Mouse (Mus musculus) embryonic facial prominence, embryonic 11.5 days (tissue): Measurements from ENCODE around the gene Ccl2. TPM values are rescaled to one million over a fixed set of nuclear protein-coding genes. Genes with fewer than 3 reads are reported as not detected.

Experiments used
- ATAC-seq: fragments of 200-750 bp; cut with Nextera tagmentation; replicated peaks from 2 replicates; pipeline ENCODE4 v1.8.0; 2017; ENCODE audit warnings: low read depth; ENCODE audit not compliant: insufficient number of reproducible peaks, low FRiP score, low TSS enrichment
- DNase-seq: peaks from one replicate; pipeline ENCODE4 v3.0.0-alpha.2; 2015; ENCODE audit warnings: low spot score
- H3K27ac ChIP-seq: fragments of 300-500 bp; sonication (generic); replicated peaks from 2 replicates; pipeline ENCODE4 v1.5.1; 2014; ENCODE audit warnings: mild to moderate bottlenecking, low read depth, low read length, control low read depth
- H3K27me3 ChIP-seq: fragments of 300-500 bp; sonication (generic); 2 replicates; pipeline ENCODE4 v1.6.1; 2014; ENCODE audit warnings: mild to moderate bottlenecking, low read length, moderate library complexity, mixed read lengths; ENCODE audit not compliant: control insufficient read depth, insufficient read depth
- H3K36me3 ChIP-seq: fragments of 300-500 bp; sonication (generic); replicated peaks from 2 replicates; pipeline ENCODE4 v1.6.1; 2014; ENCODE audit warnings: low read depth, mild to moderate bottlenecking, low read length, moderate library complexity, mixed read lengths; ENCODE audit not compliant: control insufficient read depth, insufficient read depth
- H3K4me1 ChIP-seq: fragments of 300-500 bp; sonication (generic); 2 replicates; pipeline ENCODE4 v1.6.1; 2014; ENCODE audit warnings: low read length, mixed read lengths; ENCODE audit not compliant: control insufficient read depth, insufficient read depth
- H3K4me2 ChIP-seq: fragments of 300-500 bp; sonication (generic); 2 replicates; pipeline ENCODE4 v1.6.1; 2014; ENCODE audit warnings: low read depth, mild to moderate bottlenecking, control low read depth, low read length, moderate library complexity
- H3K4me3 ChIP-seq: fragments of 300-500 bp; sonication (generic); 2 replicates; pipeline ENCODE4 v1.5.1; 2014; ENCODE audit warnings: low read depth, low read length, control low read depth
- H3K9ac ChIP-seq: fragments of 300-500 bp; sonication (generic); replicated peaks from 2 replicates; pipeline ENCODE4 v1.6.1; 2014; ENCODE audit warnings: mild to moderate bottlenecking, control low read depth, low read length
- H3K9me3 ChIP-seq: fragments of 300-500 bp; sonication (generic); replicated peaks from 2 replicates; pipeline ENCODE4 v1.6.1; 2016; ENCODE audit warnings: mild to moderate bottlenecking, low read length, inconsistent platforms, mixed read lengths; ENCODE audit not compliant: control insufficient read depth
- WGBS: fragments of 180-500 bp; shearing (Covaris S2); extraction: QIAGEN DNeasy Blood & Tissue Kit; methylation state at CpG from one replicate; pipeline ENCODE4 v1.1.7; 2014; 5-methylcytosine and 5-hydroxymethylcytosine counted together
- polyA plus RNA-seq: library from polyadenylated mRNA; unstranded; fragments of >200 nt; fragmentation: Nextera tagmentation; extraction: Ambion mirVana; gene quantifications from 2 replicates; pipeline ENCODE4 v1.2.1, GENCODE M21; 2014

Ccl2 gene
- polyA plus RNA-seq, 1 experiment from 2014 or later: 2.1 TPM

GRCm38 (mm10) chr11:82066953-82067571 is 31.7 kb downstream of the Ccl2 start:
- WGBS: 83% methylated on average over 7 of the region's 7 CpGs
- ATAC-seq: no peak
- no peak overlapping the region for H3K4me2 ChIP-seq

DNA sequence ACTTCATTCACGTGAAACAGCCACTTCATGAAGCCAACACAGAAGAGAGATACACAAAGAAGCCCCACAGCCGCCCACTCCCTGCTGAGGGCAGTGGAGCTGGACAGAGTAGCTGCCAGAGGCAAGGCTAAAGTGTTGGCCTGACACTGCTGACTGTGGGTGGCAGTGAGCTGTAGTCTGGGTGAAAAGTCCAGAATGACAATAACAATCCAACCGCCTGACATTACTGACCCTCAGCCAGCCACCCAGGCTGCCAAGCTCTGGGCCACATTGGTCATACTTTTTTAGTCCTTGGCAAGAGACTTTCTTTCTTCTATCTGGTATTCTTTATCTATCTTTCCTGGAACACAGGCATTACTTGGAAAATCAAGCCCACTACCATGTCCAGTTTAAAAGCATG is 35.7 kb downstream of the Ccl2 start:
- no peak overlapping the region for H3K27ac ChIP-seq
- no peaks in the 10 kb centered on the region for H3K36me3 ChIP-seq
- DNase-seq (no peak), ATAC-seq (no peak)
- H3K27me3 ChIP-seq: no peaks in the 10 kb centered on the region
- WGBS: 77% methylated on average over 3 of the region's 3 CpGs
- H3K4me2 ChIP-seq: no peak overlapping the region
- no peaks in the 10 kb centered on the region for H3K9me3 ChIP-seq
- H3K4me1 ChIP-seq: no peaks in the 10 kb centered on the region
- H3K9ac ChIP-seq: no peak overlapping the region
- H3K4me3 ChIP-seq: no peak overlapping the region

More at GRCm38 (mm10) chr11:82066953-82067571, 31.7 kb downstream of the Ccl2 start:
- H3K9ac ChIP-seq: no peak overlapping the region
- H3K9me3 ChIP-seq: no peaks in the 10 kb centered on the region
- H3K4me1 ChIP-seq: no peaks in the 10 kb centered on the region
- no peaks in the 10 kb centered on the region for H3K27me3 ChIP-seq
- no peak for DNase-seq
- no peak overlapping the region for H3K27ac ChIP-seq
- no peak overlapping the region for H3K4me3 ChIP-seq
- no peaks in the 10 kb centered on the region for H3K36me3 ChIP-seq

- Histone ChIP-seq H3K36me3 (no peaks in the 10 kb centered on the region), H3K4me3 (no peak overlapping the region), H3K4me2 (no peak overlapping the region), H3K27ac (no peak overlapping the region), H3K9me3 (no peaks in the 10 kb centered on the region), H3K4me1 (no peaks in the 10 kb centered on the region), H3K27me3 (no peaks in the 10 kb centered on the region), H3K9ac (no peak overlapping the region)
- no peak for DNase-seq
- 89% methylated on average over 1 of the region's 1 CpGs for WGBS
- ATAC-seq: no peak
Observed at GRCm38 (mm10) chr11:82072374-82072773, 37.0 kb downstream of the Ccl2 start.

DNA sequence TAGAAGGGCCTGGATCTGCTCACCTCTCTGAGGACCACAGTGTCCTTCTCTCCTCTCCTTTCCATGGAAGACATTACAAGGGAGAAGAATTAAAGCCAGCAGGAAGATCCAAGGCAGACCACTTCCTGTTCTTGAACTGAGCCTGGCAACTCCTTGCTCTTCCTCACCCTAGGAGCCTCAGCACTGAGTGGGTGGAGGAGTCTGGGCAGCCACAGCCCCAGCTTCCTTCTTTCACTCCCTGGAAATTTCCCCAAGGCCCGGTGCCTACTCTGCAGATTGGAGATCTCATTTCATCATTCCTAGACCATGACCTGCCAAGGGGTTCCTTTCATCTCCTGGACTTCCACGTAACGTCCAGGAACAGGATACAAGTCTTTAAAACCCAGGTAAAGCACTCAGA is 37.6 kb downstream of the Ccl2 start:
- Histone ChIP-seq H3K27me3 (no peaks in the 10 kb centered on the region), H3K4me3 (no peak overlapping the region), H3K9me3 (no peaks in the 10 kb centered on the region), H3K27ac (no peak overlapping the region), H3K4me1 (no peaks in the 10 kb centered on the region), H3K9ac (no peak overlapping the region), H3K36me3 (no peaks in the 10 kb centered on the region), H3K4me2 (no peak overlapping the region)
- DNase-seq (no peak), ATAC-seq (no peak)
- 75% methylated on average over 3 of the region's 3 CpGs for WGBS

DNA sequence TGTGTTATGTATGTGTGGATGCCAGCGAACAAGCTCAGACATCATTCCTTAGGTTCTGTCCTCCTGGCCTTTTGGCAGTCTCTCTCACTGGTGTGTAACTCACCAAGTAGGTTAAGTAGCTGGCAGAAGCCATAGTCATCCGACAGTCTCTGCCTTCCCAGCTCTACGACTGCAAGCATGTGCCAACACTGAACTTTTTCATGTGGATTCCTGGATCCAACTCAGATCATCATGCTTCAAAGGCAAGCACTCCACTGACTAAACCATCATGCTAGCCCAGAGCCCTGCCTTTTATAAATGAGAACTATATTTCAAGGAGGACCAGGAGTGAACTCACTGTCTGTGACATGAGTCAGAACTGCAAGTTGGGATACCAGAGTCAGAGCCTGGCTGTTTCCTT is 38.3 kb downstream of the Ccl2 start:
- Histone ChIP-seq H3K9me3 (no peaks in the 10 kb centered on the region), H3K4me2 (no peak overlapping the region), H3K9ac (no peak overlapping the region), H3K4me1 (no peaks in the 10 kb centered on the region), H3K4me3 (no peak overlapping the region), H3K27me3 (no peaks in the 10 kb centered on the region), H3K36me3 (no peaks in the 10 kb centered on the region), H3K27ac (no peak overlapping the region)
- no peak for DNase-seq
- WGBS: 92% methylated on average over 3 of the region's 3 CpGs
- no peak for ATAC-seq

GRCm38 (mm10) chr11:82077031-82077430 is 41.7 kb downstream of the Ccl2 start:
- no peak for DNase-seq
- no peaks in the 10 kb centered on the region for H3K36me3 ChIP-seq
- no peaks in the 10 kb centered on the region for H3K4me1 ChIP-seq
- H3K4me2 ChIP-seq: no peak overlapping the region
- ATAC-seq: no peak
- WGBS: 69% methylated on average over 3 of the region's 3 CpGs
- H3K9me3 ChIP-seq: no peaks in the 10 kb centered on the region
- H3K9ac ChIP-seq: no peak overlapping the region
- H3K4me3 ChIP-seq: no peak overlapping the region
- H3K27me3 ChIP-seq: no peaks in the 10 kb centered on the region
- no peak overlapping the region for H3K27ac ChIP-seq

- Histone ChIP-seq H3K9ac (no peak overlapping the region), H3K27ac (no peak overlapping the region), H3K27me3 (no peaks in the 10 kb centered on the region), H3K9me3 (no peaks in the 10 kb centered on the region), H3K36me3 (no peaks in the 10 kb centered on the region), H3K4me3 (no peak overlapping the region), H3K4me1 (no peaks in the 10 kb centered on the region), H3K4me2 (no peak overlapping the region)
- DNase-seq: no peak
- no peak for ATAC-seq
Observed at GRCm38 (mm10) chr11:82078136-82078730, 42.9 kb downstream of the Ccl2 start.

GRCm38 (mm10) chr11:82080865-82081264 is 45.5 kb downstream of the Ccl2 start:
- H3K36me3 ChIP-seq: no peaks in the 10 kb centered on the region
- WGBS: 77% methylated on average over 3 of the region's 3 CpGs
- H3K27me3 ChIP-seq: no peaks in the 10 kb centered on the region
- H3K4me1 ChIP-seq: no peaks in the 10 kb centered on the region
- no peaks in the 10 kb centered on the region for H3K9me3 ChIP-seq
- no peak for ATAC-seq
- DNase-seq: no peak
- H3K4me2 ChIP-seq: no peak overlapping the region
- no peak overlapping the region for H3K9ac ChIP-seq
- no peak overlapping the region for H3K4me3 ChIP-seq
- H3K27ac ChIP-seq: no peak overlapping the region
